Mouse (Mus musculus): ENCODE results near the gene Dgkb. TPM values are rescaled to one million over a fixed set of nuclear protein-coding genes. Genes with fewer than 3 reads are reported as not detected.

The Dgkb gene
- polyA plus RNA-seq, 1 experiment, result 0.07 TPM

DNA sequence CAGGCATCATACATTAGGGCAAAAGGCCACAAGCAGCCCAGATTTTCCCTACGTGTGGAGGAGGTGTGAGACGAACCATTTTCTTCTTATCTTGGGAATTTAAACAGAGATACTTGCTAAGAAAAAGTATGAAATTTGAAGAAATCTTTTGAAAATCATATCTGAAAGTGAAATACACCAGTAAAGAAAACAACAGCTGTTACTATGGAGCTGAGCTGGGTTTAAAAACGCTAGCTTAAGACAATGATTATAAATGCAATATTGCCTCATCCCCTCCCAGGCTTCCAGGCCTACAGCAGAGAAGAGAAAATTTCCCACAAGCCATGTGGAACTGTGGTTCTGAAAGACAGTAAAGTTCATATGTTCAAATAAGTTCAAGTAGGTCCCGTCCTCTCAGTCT is 582.6 kb downstream of the Dgkb start:
- no peak overlapping the region for H3K4me3 ChIP-seq (ENCODE audit: control insufficient read depth, low read depth, low read length)
- no peak overlapping the region for H3K27ac ChIP-seq (ENCODE audit: control insufficient read depth, insufficient read depth, low read depth, low read length)
- H3K36me3 ChIP-seq (ENCODE audit: control insufficient read depth, insufficient read depth, low read length), result no peaks in the 10 kb centered on the region
- H3K27me3 ChIP-seq (ENCODE audit: control insufficient read depth, insufficient read depth, low read length), result no peaks in the 10 kb centered on the region
- TF ChIP-seq CTCF (IDR thresholded peaks at IDR 0.05; ENCODE audit: control insufficient read depth, insufficient read depth, insufficient replicate concordance, low read depth, low read length), result no peak
- no peak for TF ChIP-seq POLR2A (IDR thresholded peaks at IDR 0.05; ENCODE audit: control insufficient read depth, low read depth, low read length)
- no peaks in the 10 kb centered on the region for H3K4me1 ChIP-seq (ENCODE audit: control insufficient read depth, insufficient read depth, low read length)

DNA sequence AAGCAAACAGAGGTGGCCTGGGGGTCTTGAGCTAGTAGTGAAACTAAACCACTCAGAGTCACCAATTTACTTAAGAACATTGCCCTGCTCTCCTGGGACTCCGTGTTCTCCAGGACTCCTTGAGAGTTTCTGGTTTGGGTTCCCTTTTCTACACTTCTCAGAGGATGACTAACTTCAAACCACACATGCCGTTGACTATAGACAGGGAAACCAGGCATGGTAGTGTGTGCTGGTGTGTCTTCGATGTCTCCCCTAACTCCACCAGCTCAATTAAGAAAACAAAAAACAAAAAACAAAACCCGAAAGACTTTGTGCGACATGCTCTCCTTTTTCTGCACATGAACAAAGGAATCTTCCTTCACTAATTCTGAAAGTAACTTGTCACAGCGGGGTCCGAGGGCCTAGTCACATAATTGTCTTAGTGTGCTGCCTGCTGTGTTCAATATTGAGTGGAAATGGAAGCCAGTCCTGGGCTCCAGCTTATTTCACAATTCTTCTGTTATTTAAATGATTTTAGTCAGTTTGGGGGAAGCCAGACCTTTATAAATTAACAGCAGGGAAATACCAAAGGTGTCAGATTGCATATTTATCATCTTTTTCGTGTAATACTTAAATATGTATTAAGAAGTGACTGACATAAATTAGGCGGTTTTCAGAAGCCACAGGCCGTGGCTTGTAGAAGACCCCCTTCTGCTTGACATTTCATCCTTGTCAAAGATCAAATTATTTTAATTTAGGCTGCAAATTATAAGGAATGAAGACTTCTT is 618.0 kb downstream of the Dgkb start:
- no peak for TF ChIP-seq POLR2A (IDR thresholded peaks at IDR 0.05; ENCODE audit: control insufficient read depth, low read depth, low read length)
- no peak for TF ChIP-seq CTCF (IDR thresholded peaks at IDR 0.05; ENCODE audit: control insufficient read depth, insufficient read depth, insufficient replicate concordance, low read depth, low read length)
- Histone ChIP-seq H3K27me3 (ENCODE audit: control insufficient read depth, insufficient read depth, low read length) (no peaks in the 10 kb centered on the region), H3K27ac (ENCODE audit: control insufficient read depth, insufficient read depth, low read depth, low read length) (no peak overlapping the region), H3K36me3 (ENCODE audit: control insufficient read depth, insufficient read depth, low read length) (no peaks in the 10 kb centered on the region), H3K4me3 (ENCODE audit: control insufficient read depth, low read depth, low read length) (no peak overlapping the region), H3K4me1 (ENCODE audit: control insufficient read depth, insufficient read depth, low read length) (no peaks in the 10 kb centered on the region)

DNA sequence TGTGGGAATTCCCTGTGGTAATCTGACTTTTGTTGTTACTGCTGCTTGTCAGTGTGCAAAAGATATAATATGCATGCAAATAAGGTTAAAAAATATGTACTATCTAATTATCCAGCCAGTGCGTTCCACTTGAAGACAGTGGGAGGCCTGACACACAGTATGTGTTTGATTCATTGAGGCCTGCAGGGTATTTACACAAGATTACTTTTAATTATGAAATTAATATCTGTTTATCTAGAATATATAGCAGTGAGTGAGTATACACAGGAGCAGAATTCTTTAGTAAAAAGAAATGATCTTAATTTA is 618.6 kb downstream of the Dgkb start:
- Histone ChIP-seq H3K27ac (ENCODE audit: control insufficient read depth, insufficient read depth, low read depth, low read length) (no peak overlapping the region), H3K27me3 (ENCODE audit: control insufficient read depth, insufficient read depth, low read length) (no peaks in the 10 kb centered on the region), H3K4me3 (ENCODE audit: control insufficient read depth, low read depth, low read length) (no peak overlapping the region), H3K36me3 (ENCODE audit: control insufficient read depth, insufficient read depth, low read length) (no peaks in the 10 kb centered on the region), H3K4me1 (ENCODE audit: control insufficient read depth, insufficient read depth, low read length) (no peaks in the 10 kb centered on the region)
- no peak for TF ChIP-seq CTCF (IDR thresholded peaks at IDR 0.05; ENCODE audit: control insufficient read depth, insufficient read depth, insufficient replicate concordance, low read depth, low read length)
- TF ChIP-seq POLR2A (IDR thresholded peaks at IDR 0.05; ENCODE audit: control insufficient read depth, low read depth, low read length), result no peak

DNA sequence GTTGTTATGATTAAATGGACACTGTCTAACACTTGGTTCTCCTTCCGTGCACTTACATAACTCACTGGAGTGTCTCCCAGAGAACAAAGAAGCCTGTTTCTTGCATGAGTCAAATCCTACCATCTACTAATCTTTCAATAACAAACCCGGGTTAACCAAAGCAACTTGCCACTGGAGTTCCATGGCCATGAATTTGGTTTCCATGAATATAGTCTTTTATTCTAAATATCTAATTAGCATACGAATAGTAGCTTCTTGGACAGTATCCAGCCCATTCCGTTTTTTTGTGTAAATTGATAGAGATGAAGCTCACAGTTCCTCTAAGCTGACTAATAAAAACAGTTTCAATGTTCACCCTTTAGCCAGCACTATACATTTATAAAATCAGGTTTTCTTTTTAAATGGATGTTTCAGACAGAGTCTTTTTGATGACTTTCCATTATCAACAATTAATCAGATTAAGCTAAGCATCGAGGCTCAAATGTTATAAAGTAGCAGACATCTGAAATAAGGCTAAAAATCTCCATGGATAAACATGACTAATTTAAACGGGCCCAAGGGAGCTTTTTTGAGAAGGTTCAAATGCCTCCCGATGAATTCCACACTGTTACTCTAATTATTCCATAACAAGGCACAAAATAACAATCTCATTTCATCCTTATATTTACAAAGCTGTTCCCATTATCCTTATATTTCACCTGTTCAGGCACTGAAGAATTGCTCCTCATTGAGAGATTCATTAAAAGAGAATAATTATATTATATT is 633.0 kb downstream of the Dgkb start:
- H3K27ac ChIP-seq (ENCODE audit: control insufficient read depth, insufficient read depth, low read depth, low read length), result no peak overlapping the region
- TF ChIP-seq CTCF (IDR thresholded peaks at IDR 0.05; ENCODE audit: control insufficient read depth, insufficient read depth, insufficient replicate concordance, low read depth, low read length), result no peak
- no peak for TF ChIP-seq POLR2A (IDR thresholded peaks at IDR 0.05; ENCODE audit: control insufficient read depth, low read depth, low read length)
- no peaks in the 10 kb centered on the region for H3K4me1 ChIP-seq (ENCODE audit: control insufficient read depth, insufficient read depth, low read length)
- no peak overlapping the region for H3K4me3 ChIP-seq (ENCODE audit: control insufficient read depth, low read depth, low read length)
- H3K27me3 ChIP-seq (ENCODE audit: control insufficient read depth, insufficient read depth, low read length), result no peaks in the 10 kb centered on the region
- H3K36me3 ChIP-seq (ENCODE audit: control insufficient read depth, insufficient read depth, low read length), result no peaks in the 10 kb centered on the region

DNA sequence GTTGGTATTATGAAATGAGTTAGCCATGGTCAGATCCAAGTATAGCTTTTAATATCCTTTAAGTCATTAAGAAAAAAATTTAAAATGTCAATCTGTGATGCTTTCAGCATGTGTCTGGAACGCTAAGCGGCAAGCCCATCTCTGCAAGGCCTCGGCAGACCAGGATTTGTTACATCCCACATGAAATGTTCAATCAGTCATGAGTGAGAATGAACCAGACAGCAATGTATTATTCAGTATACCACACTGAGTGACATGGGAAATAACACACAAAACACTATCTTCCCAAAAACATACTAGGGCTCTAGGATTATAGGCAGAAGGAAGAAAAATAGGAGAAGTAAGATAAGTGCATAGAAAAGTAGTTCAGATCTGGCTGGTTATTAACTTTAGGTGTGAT is 634.2 kb downstream of the Dgkb start:
- TF ChIP-seq CTCF (IDR thresholded peaks at IDR 0.05; ENCODE audit: control insufficient read depth, insufficient read depth, insufficient replicate concordance, low read depth, low read length), result no peak
- no peak for TF ChIP-seq POLR2A (IDR thresholded peaks at IDR 0.05; ENCODE audit: control insufficient read depth, low read depth, low read length)
- H3K27me3 ChIP-seq (ENCODE audit: control insufficient read depth, insufficient read depth, low read length), result no peaks in the 10 kb centered on the region
- H3K27ac ChIP-seq (ENCODE audit: control insufficient read depth, insufficient read depth, low read depth, low read length), result no peak overlapping the region

DNA sequence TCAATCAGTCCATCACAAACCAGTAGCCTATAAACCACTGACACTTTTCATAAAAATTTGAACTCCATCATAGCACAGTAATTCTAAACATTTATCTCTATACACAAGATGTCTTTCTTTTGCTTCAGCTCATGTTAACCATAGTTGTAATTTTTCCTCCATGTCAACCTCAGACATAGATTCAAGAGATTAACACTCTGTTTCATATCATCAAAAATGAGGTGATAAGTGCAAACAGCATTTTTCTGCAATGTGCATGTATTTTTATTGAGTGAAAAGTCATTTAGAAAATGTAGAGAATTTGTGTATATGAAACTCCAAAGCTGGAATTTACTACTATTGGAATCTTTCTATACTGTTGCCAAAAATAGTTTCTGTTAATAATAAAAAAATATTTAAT is 650.7 kb downstream of the Dgkb start:
- Histone ChIP-seq H3K36me3 (ENCODE audit: control insufficient read depth, insufficient read depth, low read length) (no peaks in the 10 kb centered on the region), H3K27me3 (ENCODE audit: control insufficient read depth, insufficient read depth, low read length) (no peaks in the 10 kb centered on the region), H3K4me1 (ENCODE audit: control insufficient read depth, insufficient read depth, low read length) (no peaks in the 10 kb centered on the region), H3K27ac (ENCODE audit: control insufficient read depth, insufficient read depth, low read depth, low read length) (no peak overlapping the region), H3K4me3 (ENCODE audit: control insufficient read depth, low read depth, low read length) (no peak overlapping the region)
- no peak for TF ChIP-seq CTCF (IDR thresholded peaks at IDR 0.05; ENCODE audit: control insufficient read depth, insufficient read depth, insufficient replicate concordance, low read depth, low read length)
- TF ChIP-seq POLR2A (IDR thresholded peaks at IDR 0.05; ENCODE audit: control insufficient read depth, low read depth, low read length), result no peak

More for the DNA sequence above, 634.2 kb downstream of the Dgkb start:
- Histone ChIP-seq H3K4me1 (ENCODE audit: control insufficient read depth, insufficient read depth, low read length) (no peaks in the 10 kb centered on the region), H3K4me3 (ENCODE audit: control insufficient read depth, low read depth, low read length) (no peak overlapping the region), H3K36me3 (ENCODE audit: control insufficient read depth, insufficient read depth, low read length) (no peaks in the 10 kb centered on the region)

DNA sequence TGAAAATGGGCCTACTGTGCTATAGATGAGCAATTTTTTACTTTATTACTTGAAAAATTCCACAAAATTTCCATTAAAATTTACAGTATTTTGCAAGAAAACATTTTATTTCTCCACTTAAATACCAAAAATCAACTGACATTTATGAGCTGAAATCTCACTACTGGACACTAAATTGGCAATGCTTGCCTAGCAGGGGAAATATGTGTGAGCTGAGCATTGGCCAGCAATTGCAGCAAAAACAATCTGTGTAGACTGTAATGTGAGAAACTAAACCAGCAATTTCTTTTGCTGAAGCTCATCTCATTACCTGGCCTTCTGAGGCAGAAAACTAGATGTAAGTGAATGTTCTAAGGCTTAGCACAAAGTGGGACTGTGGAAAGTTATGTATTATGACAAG is 651.1 kb downstream of the Dgkb start:
- TF ChIP-seq CTCF (IDR thresholded peaks at IDR 0.05; ENCODE audit: control insufficient read depth, insufficient read depth, insufficient replicate concordance, low read depth, low read length), result no peak
- TF ChIP-seq POLR2A (IDR thresholded peaks at IDR 0.05; ENCODE audit: control insufficient read depth, low read depth, low read length), result no peak
- no peak overlapping the region for H3K27ac ChIP-seq (ENCODE audit: control insufficient read depth, insufficient read depth, low read depth, low read length)
- H3K27me3 ChIP-seq (ENCODE audit: control insufficient read depth, insufficient read depth, low read length), result no peaks in the 10 kb centered on the region
- H3K4me1 ChIP-seq (ENCODE audit: control insufficient read depth, insufficient read depth, low read length), result no peaks in the 10 kb centered on the region
- H3K36me3 ChIP-seq (ENCODE audit: control insufficient read depth, insufficient read depth, low read length), result no peaks in the 10 kb centered on the region
- no peak overlapping the region for H3K4me3 ChIP-seq (ENCODE audit: control insufficient read depth, low read depth, low read length)

Measured in testis, adult 2 months (tissue).